Mouse (Mus musculus): ENCODE results near the gene Enah.

DNA sequence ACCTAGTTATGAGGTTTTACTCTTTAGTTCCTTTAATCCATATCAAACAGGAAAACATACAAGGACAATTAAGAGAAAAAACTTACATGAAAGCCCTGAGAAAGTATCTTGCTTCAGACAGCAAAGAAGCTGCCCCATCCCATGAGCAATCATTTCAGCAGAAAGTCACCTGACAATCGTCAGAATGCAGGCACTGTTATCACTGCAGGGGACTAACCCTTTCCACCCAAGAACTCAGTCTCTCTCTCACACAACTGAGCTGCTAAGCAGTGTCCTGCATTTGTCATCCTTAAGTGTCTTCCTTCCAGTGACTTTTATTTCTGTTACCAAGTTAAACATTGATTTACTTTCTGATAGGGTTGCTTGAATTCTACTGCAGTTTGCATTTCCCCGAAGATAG, 82.7 kb downstream of the Enah start:
- TF ChIP-seq POLR2A (IDR thresholded peaks at IDR 0.05; ENCODE audit: borderline replicate concordance, extremely low read depth, insufficient read depth, insufficient read length, poor library complexity, severe bottlenecking) (no peak), CTCF (IDR thresholded peaks at IDR 0.05; ENCODE audit: borderline replicate concordance, extremely low read depth, insufficient read depth, insufficient read length) (no peak)
